Mouse (Mus musculus) B cell, adult 67 days (primary cell): ENCODE data around the gene Parp8. TPM values are rescaled to one million over a fixed set of nuclear protein-coding genes. Genes with fewer than 3 reads are reported as not detected.

Source experiments
- total RNA-seq, 2 experiments: library from RNA; stranded (reverse); gene quantifications; 4 replicates each; pipeline ENCODE4 v1.2.4; 2023

The Parp8 gene
- total RNA-seq: 10 to 100 TPM; 43.0 to 45.8 TPM

DNA sequence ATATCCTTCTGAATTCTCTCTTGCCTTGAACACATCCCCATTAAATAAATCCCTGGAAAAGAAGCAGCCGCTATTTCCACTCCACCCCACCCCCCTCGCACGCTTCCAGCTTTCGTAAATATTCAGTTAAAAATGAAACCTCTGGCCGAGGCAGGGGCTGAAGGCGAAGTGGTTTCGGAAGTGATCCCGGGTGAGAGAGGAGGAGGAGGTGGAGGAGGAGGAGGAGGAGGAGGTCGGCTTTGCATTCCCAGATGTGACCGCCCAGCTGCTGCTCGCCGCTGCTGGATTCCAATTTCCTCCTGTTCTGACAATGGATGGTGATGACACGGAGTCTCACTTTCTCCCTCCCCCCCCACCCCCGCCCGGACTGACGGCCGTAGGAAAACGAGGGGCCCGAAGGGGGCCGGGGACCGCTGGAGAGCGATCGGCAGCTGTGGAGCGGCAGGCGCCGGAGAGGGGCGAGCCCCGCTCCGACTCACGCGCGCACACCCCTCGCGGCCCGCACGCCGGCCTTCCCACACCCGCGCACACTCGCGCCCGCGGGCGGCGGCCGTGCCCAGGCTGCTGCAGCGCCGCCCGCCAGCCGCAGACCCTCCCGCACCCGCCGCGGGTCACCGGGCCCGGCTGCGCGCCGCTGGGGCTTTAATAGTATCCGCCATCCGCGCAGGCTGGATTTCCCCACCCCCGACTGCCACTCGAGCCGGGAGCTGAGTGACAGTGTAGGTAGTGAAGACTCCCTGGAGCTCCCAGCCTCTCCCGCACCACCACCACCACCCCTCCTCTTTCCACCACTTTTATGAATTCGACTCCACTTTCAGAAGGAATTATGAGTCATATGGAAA is at the start of gene Parp8:
TSS of gene Parp8 (minus strand) at position 312 of the 842 bp plus-strand sequence.

Other genes starting within 250 kb of the Parp8 start
- 1 to 10 TPM; 7.5 to 8.8 TPM for gene Emb, start 183.0 kb upstream of the Parp8 start, total RNA-seq
- under 1 TPM in 1 of 2 experiments, not detected in 1; 0.23 TPM for gene Gm17509, start 195.5 kb upstream of the Parp8 start, total RNA-seq